Mouse (Mus musculus) embryonic facial prominence, embryonic 10.5 days (tissue): ENCODE results near the gene Gm13420. TPM values are rescaled to one million over a fixed set of nuclear protein-coding genes. Genes with fewer than 3 reads are reported as not detected.

Experiments used
- DNase-seq: peaks from one replicate; pipeline ENCODE4 v3.0.0-alpha.2; 2017; ENCODE audit warnings: low spot score
- H3K27ac ChIP-seq: fragments of 300-500 bp; sonication (generic); replicated peaks from 2 replicates; pipeline ENCODE4 v1.5.1; 2016; ENCODE audit warnings: mild to moderate bottlenecking
- H3K27me3 ChIP-seq: fragments of 300-500 bp; sonication (generic); replicated peaks from 2 replicates; pipeline ENCODE4 v1.6.1; 2016; ENCODE audit warnings: low read depth, mild to moderate bottlenecking; ENCODE audit not compliant: poor library complexity, severe bottlenecking
- H3K36me3 ChIP-seq: fragments of 300-500 bp; sonication (generic); replicated peaks from 2 replicates; pipeline ENCODE4 v1.6.1; 2016; ENCODE audit warnings: mild to moderate bottlenecking, moderate library complexity
- H3K4me1 ChIP-seq: fragments of 300-500 bp; sonication (generic); 2 replicates; pipeline ENCODE4 v1.6.1; 2016
- H3K4me3 ChIP-seq: fragments of 300-500 bp; sonication (generic); 2 replicates; pipeline ENCODE4 v1.5.1; 2016; ENCODE audit warnings: mild to moderate bottlenecking, moderate library complexity
- H3K9me3 ChIP-seq: fragments of 300-500 bp; sonication (generic); 2 replicates; pipeline ENCODE4 v1.6.1; 2016; ENCODE audit warnings: mild to moderate bottlenecking
- WGBS: fragments of 180-500 bp; shearing (Covaris S2); methylation state at CpG from one replicate; pipeline ENCODE4 v1.1.7; 2016; 5-methylcytosine and 5-hydroxymethylcytosine counted together
- polyA plus RNA-seq: library from polyadenylated mRNA; unstranded; fragments of >200 nt; fragmentation: Nextera tagmentation; extraction: Ambion mirVana; gene quantifications from 2 replicates; pipeline ENCODE4 v1.2.1, GENCODE M21; 2016

Gene Gm13420
- polyA plus RNA-seq, 1 experiment from 2014 or later, result not detected

GRCm38 (mm10) chr2:29764831-29765230 is 13.3 kb upstream of the Gm13420 start:
- no peak overlapping the region for H3K27ac ChIP-seq
- H3K9me3 ChIP-seq, result no peaks in the 10 kb centered on the region
- no peak overlapping the region for H3K4me3 ChIP-seq
- H3K4me1 ChIP-seq, result no peaks in the 10 kb centered on the region
- WGBS, result 4% methylated on average over 1 of the region's 1 CpGs
- peak; percentile 76 for DNase-seq
- no peaks in the 10 kb centered on the region for H3K36me3 ChIP-seq
- H3K27me3 ChIP-seq, result no peaks in the 10 kb centered on the region

- no peak for DNase-seq
- no peaks in the 10 kb centered on the region for H3K36me3 ChIP-seq
- H3K9me3 ChIP-seq, result 0 out of 2 replicates have a peak, but pooled peaks cover 4% of the 10 kb centered on the region
- H3K4me3 ChIP-seq, result no peak overlapping the region
- H3K27ac ChIP-seq, result no peak overlapping the region
- H3K4me1 ChIP-seq, result peaks cover 12% of the 10 kb centered on the region
- peaks cover 33% of the 10 kb centered on the region for H3K27me3 ChIP-seq
Measured at GRCm38 (mm10) chr2:29755693-29756092, 4.2 kb upstream of the Gm13420 start.

- no peak for DNase-seq
- Histone ChIP-seq H3K4me1 (peaks cover 20% of the 10 kb centered on the region), H3K36me3 (no peaks in the 10 kb centered on the region), H3K27ac (no peak overlapping the region), H3K9me3 (0 out of 2 replicates have a peak, but pooled peaks cover 4% of the 10 kb centered on the region), H3K27me3 (peaks cover 63% of the 10 kb centered on the region), H3K4me3 (no peak overlapping the region)
- 86% methylated on average over 5 of the region's 5 CpGs for WGBS
Measured at GRCm38 (mm10) chr2:29752397-29752796, 912 bp upstream of the Gm13420 start.

- Histone ChIP-seq H3K4me1 (peaks cover 25% of the 10 kb centered on the region), H3K27me3 (peaks cover 89% of the 10 kb centered on the region), H3K36me3 (no peaks in the 10 kb centered on the region), H3K4me3 (no peak overlapping the region), H3K9me3 (0 out of 2 replicates have a peak, but pooled peaks cover 4% of the 10 kb centered on the region), H3K27ac (no peak overlapping the region)
- WGBS, result 85% methylated on average over 4 of the region's 4 CpGs
- no peak for DNase-seq
Measured at GRCm38 (mm10) chr2:29748499-29748898, 3.0 kb downstream of the Gm13420 start.

- H3K27me3 ChIP-seq, result peaks cover 83% of the 10 kb centered on the region
- no peaks in the 10 kb centered on the region for H3K36me3 ChIP-seq
- DNase-seq, result peak; percentile 43
- no peak overlapping the region; the same call in 1 of the 2 replicates for H3K4me3 ChIP-seq
- H3K27ac ChIP-seq, result no peak overlapping the region
- WGBS, result 58% methylated on average over 5 of the region's 5 CpGs
- H3K9me3 ChIP-seq, result 0 out of 2 replicates have a peak, but pooled peaks cover 4% of the 10 kb centered on the region
- H3K4me1 ChIP-seq, result peaks cover 25% of the 10 kb centered on the region
Measured at GRCm38 (mm10) chr2:29747852-29748251, 3.6 kb downstream of the Gm13420 start.

DNA sequence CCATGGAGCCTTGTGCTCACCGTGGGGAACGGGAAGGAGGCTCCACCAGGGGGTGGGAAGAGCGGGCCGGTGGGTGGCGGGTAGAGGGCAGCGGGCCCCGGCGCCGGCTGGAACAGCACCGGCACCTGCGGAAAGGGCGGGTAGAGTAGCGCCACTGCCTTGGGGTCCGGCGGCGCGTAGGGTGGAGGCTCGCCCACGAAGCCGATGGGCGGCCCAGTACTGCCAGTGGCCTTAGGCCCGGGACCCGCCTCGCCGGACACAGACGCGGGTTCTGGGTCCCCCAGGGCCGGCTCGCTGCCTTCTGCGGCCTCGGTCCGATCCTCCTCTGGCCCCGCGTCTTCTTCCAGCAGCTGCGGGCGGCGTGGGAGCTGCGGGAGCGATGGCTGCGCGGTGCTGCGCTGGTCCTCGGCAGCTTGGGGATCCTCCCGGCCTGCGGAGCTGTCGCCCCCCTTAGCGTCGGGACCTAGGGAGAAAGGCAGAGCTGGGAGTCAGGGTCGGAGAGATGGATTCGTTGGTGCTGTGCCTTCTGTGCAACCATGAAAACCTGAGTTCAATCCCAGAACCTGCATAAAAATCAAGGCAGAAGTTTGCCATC is 4.2 kb downstream of the Gm13420 start:
- peak; percentile 27 for DNase-seq
- WGBS, result 4% methylated on average over 50 of the region's 50 CpGs
- Histone ChIP-seq H3K4me1 (peaks cover 25% of the 10 kb centered on the region), H3K9me3 (0 out of 2 replicates have a peak, but pooled peaks cover under 1% of the 10 kb centered on the region), H3K27me3 (peaks cover 77% of the 10 kb centered on the region), H3K36me3 (no peaks in the 10 kb centered on the region), H3K27ac (peak overlapping the region; percentile 70), H3K4me3 (peak overlapping the region; percentile 56)

- WGBS, result 91% methylated on average over 6 of the region's 6 CpGs
Measured at GRCm38 (mm10) chr2:29744256-29744655, 7.2 kb downstream of the Gm13420 start.

GRCm38 (mm10) chr2:29741207-29741606 is 10.3 kb downstream of the Gm13420 start:
- DNase-seq, result no peak
- Histone ChIP-seq H3K4me3 (no peak overlapping the region), H3K27me3 (peaks cover 16% of the 10 kb centered on the region), H3K27ac (no peak overlapping the region), H3K4me1 (no peaks in the 10 kb centered on the region), H3K9me3 (no peaks in the 10 kb centered on the region), H3K36me3 (peaks cover 45% of the 10 kb centered on the region)
- WGBS, result 93% methylated on average over 6 of the region's 6 CpGs

More at GRCm38 (mm10) chr2:29744256-29744655, 7.2 kb downstream of the Gm13420 start:
- Histone ChIP-seq H3K36me3 (peaks cover 14% of the 10 kb centered on the region), H3K27me3 (peaks cover 47% of the 10 kb centered on the region), H3K4me3 (no peak overlapping the region), H3K9me3 (no peaks in the 10 kb centered on the region), H3K27ac (no peak overlapping the region), H3K4me1 (peaks cover 8% of the 10 kb centered on the region)
- no peak for DNase-seq

DNA sequence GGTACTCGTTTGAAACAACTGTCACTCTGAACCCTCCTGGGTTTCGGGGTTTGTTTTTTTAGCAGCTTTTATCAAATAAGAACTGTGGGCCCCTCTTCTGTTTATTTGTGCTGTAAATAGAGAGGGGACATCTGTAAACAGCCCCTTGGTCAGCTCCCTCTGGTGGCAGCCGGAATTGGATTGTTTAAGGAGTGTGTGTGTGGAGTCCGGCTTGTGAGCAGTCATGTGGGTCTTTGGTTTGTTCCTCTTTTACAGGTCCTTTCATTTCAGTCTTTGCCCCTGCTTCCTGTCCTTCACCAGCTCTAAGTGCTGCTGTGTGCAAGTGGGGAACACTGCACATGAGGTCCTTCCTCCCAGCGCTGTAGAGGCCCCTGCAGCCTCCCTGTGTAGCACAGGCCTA is 12.1 kb downstream of the Gm13420 start:
- H3K36me3 ChIP-seq, result peaks cover 63% of the 10 kb centered on the region
- no peaks in the 10 kb centered on the region for H3K4me1 ChIP-seq
- no peaks in the 10 kb centered on the region for H3K27me3 ChIP-seq
- no peak for DNase-seq
- no peak overlapping the region for H3K4me3 ChIP-seq
- WGBS, result 74% methylated on average over 5 of the region's 5 CpGs
- no peak overlapping the region for H3K27ac ChIP-seq
- no peaks in the 10 kb centered on the region for H3K9me3 ChIP-seq

GRCm38 (mm10) chr2:29738799-29739198 is 12.7 kb downstream of the Gm13420 start:
- H3K4me3 ChIP-seq, result no peak overlapping the region
- H3K27me3 ChIP-seq, result no peaks in the 10 kb centered on the region
- no peak overlapping the region for H3K27ac ChIP-seq
- WGBS, result 64% methylated on average over 4 of the region's 4 CpGs
- H3K4me1 ChIP-seq, result no peaks in the 10 kb centered on the region
- DNase-seq, result no peak
- H3K9me3 ChIP-seq, result no peaks in the 10 kb centered on the region
- peaks cover 69% of the 10 kb centered on the region for H3K36me3 ChIP-seq

DNA sequence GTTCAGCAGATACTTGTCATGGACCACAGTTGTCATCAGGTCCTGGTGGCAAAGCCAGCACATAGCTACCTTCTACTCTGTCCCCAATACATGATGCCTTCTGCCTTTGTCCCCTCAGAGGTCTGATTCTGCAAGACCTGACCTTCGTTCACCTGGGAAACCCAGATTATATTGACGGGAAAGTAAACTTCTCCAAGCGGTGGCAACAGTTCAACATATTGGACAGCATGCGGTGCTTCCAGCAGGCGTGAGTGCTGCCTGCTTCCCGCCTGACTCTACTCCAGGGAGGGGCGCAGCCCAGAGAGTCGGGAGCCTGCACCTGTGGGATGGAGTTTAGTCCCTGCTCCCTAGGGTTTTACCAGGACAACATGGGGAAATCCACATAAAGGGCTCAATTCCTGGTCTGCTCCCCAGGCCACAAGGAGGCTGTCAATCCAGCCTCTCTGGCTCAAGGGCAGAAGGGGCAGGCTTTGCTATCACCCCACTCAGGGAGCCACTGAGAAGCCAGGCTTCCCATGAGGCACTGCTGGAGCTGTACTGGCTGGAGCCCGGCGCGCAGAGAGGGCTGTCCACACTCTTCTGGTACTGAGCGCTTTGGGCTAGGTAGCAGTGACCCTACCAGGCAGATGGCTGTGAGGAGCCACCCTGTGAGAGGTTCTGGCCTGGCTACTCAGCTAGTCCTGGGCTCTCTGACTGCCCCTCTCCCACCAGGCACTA is 14.1 kb downstream of the Gm13420 start:
- WGBS, result 90% methylated on average over 12 of the region's 12 CpGs
- H3K27me3 ChIP-seq, result no peaks in the 10 kb centered on the region
- peaks cover 83% of the 10 kb centered on the region for H3K36me3 ChIP-seq
- H3K4me1 ChIP-seq, result no peaks in the 10 kb centered on the region
- H3K4me3 ChIP-seq, result no peak overlapping the region
- no peak for DNase-seq
- no peaks in the 10 kb centered on the region for H3K9me3 ChIP-seq
- no peak overlapping the region for H3K27ac ChIP-seq

- WGBS, result 95% methylated on average over 12 of the region's 12 CpGs
- no peaks in the 10 kb centered on the region for H3K4me1 ChIP-seq
- H3K4me3 ChIP-seq, result no peak overlapping the region
- H3K9me3 ChIP-seq, result no peaks in the 10 kb centered on the region
- H3K36me3 ChIP-seq, result peaks cover 99% of the 10 kb centered on the region
- H3K27ac ChIP-seq, result no peak overlapping the region
- no peaks in the 10 kb centered on the region for H3K27me3 ChIP-seq
- no peak for DNase-seq
Measured at GRCm38 (mm10) chr2:29735708-29736107, 15.8 kb downstream of the Gm13420 start.

DNA sequence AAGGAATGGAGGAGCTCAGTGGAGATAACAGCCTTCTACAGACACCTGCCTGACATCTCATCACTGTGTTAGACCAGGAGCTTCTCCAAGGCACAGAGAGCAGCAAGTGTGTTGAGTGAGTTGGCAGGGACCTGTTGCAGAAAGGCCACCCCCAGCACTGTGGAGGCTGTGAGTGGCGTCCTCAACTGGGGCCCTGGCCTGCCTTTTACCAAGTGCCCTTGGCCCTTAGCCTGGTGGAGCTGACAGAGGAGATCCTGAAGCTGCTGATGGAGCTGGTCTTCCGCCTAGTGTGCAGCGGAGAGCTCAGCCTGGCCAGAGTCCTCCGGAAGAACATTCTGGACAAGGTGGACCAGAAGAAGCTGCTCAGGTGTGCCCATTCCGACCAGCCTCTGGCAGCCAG is 18.1 kb downstream of the Gm13420 start:
- Histone ChIP-seq H3K4me3 (no peak overlapping the region), H3K9me3 (no peaks in the 10 kb centered on the region), H3K36me3 (peaks cover 99% of the 10 kb centered on the region), H3K27me3 (no peaks in the 10 kb centered on the region), H3K27ac (no peak overlapping the region), H3K4me1 (no peaks in the 10 kb centered on the region)
- WGBS, result 94% methylated on average over 5 of the region's 5 CpGs
- DNase-seq, result no peak
